Mouse (Mus musculus): ENCODE measurements around the gene Dusp8. TPM values are rescaled to one million over a fixed set of nuclear protein-coding genes. Genes with fewer than 3 reads are reported as not detected.
A peak's percentile ranks its signal among the peaks of the same experiment; 100 is the strongest.
"Not testable (repeated sequence)": the region's sequence is repeated elsewhere in the genome, so short reads cannot be mapped to it uniquely, and the experiment has no call there.

Gene Dusp8
- total RNA-seq (2021): 100 to 1,000 TPM; 150 to 154 TPM
- long read RNA-seq, experiment 1, full-length matches to known transcripts: 47 of 115 reads
- long read RNA-seq, experiment 1, partial matches to known transcripts: 4 of 115 reads
- long read RNA-seq, experiment 1, other reads (novel, unspliced or antisense): 64 of 115 reads
- long read RNA-seq, experiment 2, full-length matches to known transcripts: 18 of 54 reads
- long read RNA-seq, experiment 2, partial matches to known transcripts: 5 of 54 reads
- long read RNA-seq, experiment 2, other reads (novel, unspliced or antisense): 31 of 54 reads

DNA sequence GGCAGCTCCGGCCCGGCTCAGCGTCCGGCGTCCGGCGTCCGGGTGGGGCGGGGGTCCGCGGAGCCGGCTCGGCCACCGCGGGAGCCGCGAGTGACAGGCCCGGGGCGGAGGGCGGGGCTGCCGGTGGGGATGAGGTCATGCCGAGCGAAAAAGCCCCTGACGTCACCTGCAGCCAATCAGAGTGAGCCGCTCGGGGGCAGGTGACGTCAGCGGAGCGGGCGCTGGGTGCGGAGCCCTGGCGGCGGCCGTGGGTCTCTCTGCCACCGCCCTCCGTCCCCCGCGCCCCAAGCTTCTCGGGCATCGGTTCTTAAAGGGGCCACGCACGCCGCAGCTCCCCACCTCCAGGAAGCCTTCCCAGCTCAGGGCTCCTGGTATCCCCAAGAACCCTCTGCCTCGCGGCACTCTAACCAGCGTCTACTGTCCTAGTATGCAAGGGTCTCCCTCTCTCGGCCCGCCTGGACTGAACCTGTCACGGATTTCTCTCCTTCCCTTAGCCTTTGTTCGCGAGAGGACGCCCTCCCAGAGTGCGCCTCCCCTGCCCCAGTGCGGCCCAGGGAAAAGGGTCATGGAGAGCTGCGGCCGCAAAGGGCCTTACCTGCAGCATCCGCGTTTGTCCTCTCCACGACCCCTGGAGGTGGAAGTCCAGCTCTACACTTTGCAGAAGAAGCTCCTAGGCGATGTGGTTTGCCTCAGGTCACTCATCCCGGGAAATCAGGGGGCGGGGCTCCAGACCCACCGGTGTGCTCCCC lies at the start of gene Dusp8:
Dusp8 (minus strand) TSS at position 661 of the 749 bp plus-strand sequence.
- DNase-seq (ENCODE audit: low spot score in 2 of 2): peak; percentile 97

DNA sequence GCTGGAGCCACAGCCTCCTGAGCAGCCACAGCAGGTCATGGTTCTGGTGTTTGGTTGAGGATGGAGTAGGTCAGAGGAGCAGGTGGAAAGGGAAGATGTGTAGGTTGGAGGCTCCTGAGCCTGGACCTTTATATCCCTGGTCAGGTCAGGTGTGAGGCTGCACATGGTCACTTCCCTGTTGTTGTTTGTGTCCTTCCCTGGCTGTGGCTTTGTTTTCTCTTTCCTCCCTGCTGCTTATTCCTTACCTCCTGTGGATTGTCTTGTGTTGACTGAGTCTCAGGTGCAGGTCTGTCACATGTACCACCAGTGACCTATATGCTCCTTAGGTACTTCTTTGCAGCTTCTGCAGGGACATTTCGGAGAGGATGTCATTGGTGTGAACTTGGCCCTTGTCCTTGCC lies 48.9 kb upstream of the Dusp8 start, which contains the start of gene Gm45337:
Gm45337 (minus strand) TSS at position 101 of the 400 bp plus-strand sequence.
- DNase-seq (ENCODE audit: low spot score in 2 of 2): no peak

DNA sequence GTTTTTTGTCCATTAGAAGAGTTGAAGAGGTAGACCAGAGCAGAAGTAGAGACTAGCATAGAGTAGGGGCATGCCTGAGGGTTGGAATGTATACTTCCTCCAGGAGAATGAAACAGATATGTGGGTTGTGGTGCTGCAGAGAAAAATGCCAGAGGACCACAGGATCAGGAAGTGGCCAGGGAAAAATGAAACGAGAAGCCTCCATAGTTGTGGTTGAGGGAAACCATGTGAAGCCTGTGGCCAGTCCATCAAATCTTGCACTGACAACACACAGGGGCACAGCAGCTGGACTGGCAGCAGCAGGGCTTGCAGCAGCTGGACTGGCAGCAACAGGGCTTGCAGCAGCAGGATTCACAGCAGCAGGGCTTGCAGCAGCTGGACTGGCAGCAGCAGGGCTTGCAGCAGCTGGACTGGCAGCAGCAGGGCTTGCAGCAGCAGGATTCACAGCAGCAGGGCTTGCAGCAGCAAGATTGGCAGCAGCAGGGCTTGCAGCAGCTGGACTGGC lies 47.9 kb upstream of the Dusp8 start:
- not testable (repeated sequence) for DNase-seq (ENCODE audit: low spot score in 2 of 2)

DNA sequence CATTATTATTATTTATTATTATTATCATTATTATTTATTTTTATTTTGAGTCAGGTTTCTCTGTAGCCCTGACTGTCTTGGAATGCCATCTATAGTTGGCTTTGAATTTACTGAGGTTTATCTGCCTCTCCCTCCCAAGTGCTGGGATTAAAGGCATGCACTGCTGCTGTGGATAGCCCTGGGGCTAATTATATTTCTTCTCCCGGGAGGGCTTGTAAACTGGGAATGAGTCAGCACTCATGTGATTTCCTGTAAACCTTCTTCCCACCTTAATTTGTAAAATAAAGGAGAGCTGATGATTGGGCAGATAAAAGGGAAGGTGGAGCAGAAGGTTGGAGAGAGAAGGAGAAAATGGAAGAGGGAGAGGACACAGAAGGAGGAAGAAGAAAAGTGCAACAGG lies 45.1 kb upstream of the Dusp8 start:
- DNase-seq (ENCODE audit: low spot score in 2 of 2): no peak

DNA sequence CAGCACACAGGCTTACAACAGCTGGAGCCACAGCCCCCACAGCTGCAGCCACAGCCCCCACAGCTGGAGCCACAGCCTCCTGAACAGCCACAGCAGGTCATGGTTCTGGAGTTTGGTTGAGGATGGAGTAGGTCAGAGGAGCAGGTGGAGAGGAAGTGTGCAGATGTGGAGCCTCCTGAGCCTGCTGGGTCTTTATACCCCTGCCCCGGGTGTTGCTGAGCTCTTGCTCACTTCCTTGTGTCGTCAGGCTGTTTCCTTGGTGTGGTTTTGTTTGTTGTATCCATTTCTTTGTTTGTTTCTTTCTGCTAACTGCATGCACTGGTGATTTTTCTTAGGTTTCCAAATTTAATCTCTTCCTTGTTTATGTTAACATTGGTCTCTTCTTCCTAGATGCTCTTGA lies 40.3 kb upstream of the Dusp8 start, which contains the start of gene Gm39115:
Gm39115 (minus strand) TSS at position 101 of the 400 bp plus-strand sequence.
- DNase-seq (ENCODE audit: low spot score in 2 of 2): not testable (repeated sequence)

DNA sequence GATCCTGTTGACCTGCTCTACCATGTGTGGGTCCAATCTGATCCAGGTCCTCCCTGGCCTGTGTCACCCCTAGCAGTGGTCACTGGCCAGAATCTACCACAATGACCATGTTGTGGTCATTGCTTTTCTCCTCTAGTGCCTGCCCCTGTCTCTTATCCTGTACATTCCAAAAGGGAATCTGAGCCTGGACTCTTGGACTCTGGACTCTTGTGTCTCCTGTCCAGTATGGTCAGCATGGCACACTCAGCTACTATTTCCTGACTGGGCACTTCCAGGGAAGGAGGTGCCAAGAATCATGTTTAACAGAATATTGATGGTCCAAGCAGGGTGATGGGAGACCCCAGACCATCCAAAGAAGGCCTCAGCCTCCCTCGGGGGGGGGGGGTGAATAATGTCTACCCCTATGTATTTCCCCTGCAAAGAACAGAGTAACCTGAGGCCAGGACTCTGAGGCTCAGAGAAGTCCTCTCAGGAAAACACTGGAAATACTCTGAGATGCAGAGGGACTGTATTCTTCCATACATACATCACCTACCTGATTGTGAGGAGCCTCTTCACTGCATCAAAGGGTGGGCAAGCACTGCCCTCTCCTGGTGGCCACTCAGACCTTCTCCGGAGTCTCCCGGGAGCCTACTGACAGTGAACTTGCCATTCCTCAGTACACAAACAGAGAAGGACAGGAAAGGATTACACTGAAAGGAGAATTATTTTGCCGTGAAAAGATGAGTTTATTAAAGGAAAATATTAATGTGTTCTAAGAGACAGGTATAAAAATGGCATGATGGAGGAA lies 38.8 kb upstream of the Dusp8 start:
- peak; percentile 9 to 23 for DNase-seq (ENCODE audit: low spot score in 2 of 2)

DNA sequence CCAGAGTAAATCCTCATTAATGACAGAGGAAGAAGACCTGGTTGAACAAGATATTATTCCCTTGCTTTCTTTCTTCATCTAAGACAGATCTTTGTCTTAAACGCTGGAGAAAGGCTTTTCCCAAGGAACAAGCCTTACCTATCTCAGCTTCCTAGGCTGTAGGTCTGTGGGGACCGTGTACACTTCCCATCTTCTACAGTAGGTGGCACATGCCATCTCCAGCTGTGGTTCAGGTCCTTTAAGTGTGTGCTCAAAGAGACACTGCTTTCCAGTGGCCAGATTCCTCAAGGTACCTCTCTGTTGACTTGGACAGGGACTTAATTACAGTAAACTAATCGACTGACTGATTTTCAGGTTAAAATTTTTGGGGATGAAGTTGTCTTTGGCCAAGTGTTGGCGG lies 33.2 kb upstream of the Dusp8 start:
- no peak for DNase-seq (ENCODE audit: low spot score in 2 of 2)

DNA sequence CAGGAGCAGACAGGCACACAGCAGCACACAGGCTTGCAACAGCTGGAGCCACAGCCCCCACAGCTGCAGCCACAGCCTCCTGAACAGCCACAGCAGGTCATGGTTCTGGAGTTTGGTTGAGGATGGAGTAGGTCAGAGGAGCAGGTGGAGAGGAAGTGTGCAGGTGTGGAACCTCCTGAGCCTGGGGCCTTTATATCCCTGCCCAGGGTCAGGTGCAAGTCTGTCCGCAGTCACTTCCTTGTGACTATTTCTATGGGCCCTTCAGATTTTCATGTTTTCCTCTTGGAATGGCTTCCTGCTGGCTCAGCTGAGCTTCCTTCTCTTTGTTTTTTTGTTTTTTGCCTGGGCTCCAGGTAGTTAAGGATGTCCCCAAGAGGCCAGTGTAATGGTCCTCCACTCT lies 25.0 kb upstream of the Dusp8 start, which contains the start of gene Gm45618:
Gm45618 (minus strand) TSS at position 101 of the 400 bp plus-strand sequence.
- DNase-seq (ENCODE audit: low spot score in 2 of 2): not testable (repeated sequence)

DNA sequence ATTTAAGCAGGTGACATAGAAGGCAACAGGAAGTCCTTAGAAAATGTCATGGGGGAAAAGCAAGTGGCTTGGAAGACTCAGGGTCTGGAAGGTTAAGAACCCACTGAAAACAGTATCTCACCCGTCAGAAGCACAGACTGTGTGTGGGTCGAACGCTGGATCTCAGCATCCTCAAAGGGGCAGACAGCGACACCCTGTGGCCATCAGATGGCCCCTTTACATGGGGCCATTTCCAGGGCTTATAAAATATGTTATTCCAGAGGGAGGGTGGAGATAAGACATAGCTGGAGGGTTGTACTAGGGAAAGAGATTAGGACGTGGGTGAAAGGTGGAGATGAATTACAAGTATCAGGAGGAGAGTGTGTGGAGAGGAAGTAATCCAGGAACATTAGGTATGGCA lies 24.0 kb upstream of the Dusp8 start:
- DNase-seq (ENCODE audit: low spot score in 2 of 2): peak; percentile 13 to 27

DNA sequence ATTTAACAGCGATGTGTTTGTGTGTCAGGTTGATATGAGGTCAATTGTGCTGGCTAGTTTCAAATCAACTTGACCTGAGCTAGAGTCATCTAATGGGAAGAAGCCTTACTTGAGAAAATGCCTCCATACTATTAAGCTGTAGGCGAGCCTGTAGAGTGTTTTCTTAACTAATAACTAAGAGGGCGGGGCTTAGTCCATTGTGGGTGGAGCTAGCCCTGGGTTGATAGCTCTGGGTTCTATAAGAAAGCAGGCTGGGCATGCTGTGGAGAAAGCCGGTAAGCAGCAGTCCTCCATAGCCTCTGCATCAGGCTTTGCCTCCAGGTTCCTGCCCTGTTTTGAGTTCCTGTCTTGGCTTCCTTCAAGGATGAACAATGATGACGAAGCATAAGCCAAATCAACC lies 9.1 kb upstream of the Dusp8 start:
- no peak for DNase-seq (ENCODE audit: low spot score in 2 of 2)

DNA sequence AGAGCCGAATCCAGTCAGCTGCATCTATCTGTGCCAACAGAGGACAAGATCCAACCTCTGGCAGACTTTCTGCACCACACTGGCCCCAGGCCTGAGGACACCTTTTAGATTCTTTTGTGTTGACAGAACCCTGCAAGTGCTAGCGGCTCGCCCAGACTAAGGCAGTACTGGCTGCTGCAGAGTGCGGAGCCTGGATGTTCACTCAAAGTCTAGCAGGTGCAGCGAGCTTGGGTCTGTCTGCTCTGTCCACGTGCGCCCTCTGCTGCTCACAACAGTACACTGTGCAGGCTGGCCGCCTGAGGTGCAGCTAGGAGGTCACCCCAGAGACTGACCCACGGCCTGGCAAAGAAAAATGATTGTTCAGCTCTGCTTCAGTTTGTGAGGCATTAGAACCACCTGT lies 2.1 kb upstream of the Dusp8 start:
- DNase-seq (ENCODE audit: low spot score in 2 of 2): peak; percentile 82

DNA sequence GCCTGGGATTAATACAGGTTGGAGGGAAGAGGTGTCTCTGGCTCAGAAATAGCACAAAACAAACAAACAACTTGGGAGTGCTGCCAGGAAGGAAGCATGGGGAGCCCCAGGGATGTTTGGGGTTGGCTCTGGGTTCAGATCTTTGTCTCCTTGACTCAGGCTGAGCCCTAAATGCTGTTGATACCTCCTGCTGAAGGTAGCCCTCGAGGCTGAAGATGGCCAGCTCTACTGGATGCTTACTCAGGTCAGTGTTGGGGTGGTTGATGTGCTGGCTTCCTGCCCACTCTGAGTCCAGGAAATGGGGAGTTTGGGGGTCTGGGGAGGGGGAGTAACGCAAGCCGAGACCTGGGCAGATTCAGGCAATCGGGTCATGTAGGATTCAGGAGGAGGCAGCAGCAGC lies 1.1 kb upstream of the Dusp8 start:
- DNase-seq (ENCODE audit: low spot score in 2 of 2): no peak

DNA sequence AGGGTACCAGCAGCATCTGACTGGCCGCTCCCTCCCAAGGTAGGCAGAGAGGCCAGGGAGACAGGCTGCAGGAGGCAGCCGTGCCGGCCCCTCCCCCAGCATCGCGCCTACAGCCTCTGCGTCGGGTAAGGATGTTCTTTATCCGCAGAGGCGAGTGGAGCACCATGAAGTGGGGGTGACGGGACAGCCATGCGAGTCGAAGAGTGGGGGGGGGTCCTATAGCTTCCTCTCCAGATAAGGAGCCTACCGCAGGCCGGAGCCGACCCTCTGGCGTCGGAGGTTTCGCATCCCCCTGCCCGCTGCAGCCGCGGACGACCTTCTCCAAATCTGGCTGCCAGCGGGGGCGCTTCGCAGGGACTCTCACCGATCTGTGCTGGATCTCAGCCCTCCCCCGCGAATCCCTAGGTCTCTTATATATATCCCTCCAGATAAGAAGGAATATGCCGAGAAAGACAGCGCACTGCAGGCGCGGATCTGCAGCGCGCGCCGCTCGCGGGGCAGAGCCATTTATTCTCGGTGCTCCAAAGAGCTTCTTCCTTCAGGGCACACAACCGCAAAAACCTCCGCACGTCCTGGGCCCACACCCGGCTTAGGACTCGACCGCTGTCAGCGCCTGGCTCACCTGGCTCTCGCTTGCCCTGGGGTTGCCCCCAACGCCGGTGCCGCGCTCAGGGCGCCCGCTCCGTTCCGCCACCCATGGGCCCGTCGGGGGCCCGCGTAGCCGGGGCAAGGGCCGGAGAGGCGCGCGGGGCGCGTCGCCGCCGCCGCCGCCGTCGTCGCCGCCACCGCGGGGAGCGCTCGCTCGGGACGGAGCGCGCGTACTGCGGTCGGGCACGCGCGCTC lies 1.1 kb downstream of the Dusp8 start:
- peak; percentile 73 to 84 for DNase-seq (ENCODE audit: low spot score in 2 of 2)

DNA sequence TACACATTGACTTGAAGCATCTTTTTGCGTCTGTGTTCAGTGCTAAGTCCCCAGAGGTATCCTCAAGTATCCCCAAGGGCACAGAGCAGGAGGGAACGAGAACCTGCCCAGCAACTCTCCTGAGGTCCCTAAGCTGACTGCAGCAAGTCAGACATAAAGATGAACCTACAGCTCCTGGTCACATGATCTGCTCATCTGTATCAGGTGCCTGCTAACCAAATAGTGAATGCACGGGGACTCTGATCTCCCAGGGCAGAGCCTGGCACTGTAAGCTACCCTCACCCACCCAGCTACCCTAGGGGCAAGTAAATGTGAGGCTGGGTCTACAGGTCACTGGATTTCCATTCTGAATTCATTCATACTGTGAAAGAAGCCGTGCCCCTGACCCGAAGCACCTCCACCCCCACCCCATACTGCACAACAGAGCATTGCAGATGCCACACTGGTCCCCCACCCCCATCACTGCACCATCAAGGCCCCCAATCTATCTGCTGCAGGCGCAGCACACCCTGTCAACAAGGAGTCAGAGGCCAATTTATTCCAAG lies 1.9 kb downstream of the Dusp8 start:
- DNase-seq (ENCODE audit: low spot score in 2 of 2): no peak

DNA sequence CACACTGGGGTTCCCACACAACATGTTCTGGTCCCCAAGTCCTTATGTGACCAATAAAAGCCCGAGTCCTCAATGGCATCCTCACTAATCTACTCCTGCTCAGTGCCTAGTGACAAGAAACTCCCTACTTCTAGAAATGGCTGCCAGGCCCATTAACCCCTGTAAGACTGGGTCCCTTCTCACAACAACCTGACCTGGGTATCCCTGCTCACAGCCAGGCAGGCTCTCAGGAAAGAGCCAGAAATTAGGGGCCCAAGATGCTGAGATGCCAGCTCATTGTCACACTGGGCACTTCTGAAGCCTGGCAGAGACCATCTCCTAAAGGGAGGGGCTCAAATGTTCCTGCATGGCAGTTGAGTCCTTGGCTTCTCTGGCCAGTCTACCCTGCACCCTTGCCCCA lies 2.7 kb downstream of the Dusp8 start:
- DNase-seq (ENCODE audit: low spot score in 2 of 2): no peak

DNA sequence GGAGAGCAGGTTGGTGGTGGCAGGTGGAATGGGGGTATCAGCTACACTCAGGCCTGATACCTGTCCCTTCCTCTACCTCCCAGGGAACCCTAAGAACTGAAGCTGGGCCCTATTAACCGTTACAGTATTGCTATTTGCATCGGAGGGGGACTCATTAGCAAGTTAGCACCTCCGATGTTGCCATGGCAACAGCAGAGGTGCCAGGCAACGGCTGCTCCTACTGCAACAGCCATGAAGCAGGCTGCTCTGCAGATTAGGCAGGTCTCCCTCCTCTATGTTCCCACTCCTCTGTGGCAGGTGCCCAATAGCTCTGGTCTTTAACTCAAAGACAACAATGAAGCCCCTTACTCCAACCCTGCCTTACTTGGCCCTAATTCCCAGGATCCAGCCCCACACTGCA lies 3.8 kb downstream of the Dusp8 start:
- DNase-seq (ENCODE audit: low spot score in 2 of 2): no peak

DNA sequence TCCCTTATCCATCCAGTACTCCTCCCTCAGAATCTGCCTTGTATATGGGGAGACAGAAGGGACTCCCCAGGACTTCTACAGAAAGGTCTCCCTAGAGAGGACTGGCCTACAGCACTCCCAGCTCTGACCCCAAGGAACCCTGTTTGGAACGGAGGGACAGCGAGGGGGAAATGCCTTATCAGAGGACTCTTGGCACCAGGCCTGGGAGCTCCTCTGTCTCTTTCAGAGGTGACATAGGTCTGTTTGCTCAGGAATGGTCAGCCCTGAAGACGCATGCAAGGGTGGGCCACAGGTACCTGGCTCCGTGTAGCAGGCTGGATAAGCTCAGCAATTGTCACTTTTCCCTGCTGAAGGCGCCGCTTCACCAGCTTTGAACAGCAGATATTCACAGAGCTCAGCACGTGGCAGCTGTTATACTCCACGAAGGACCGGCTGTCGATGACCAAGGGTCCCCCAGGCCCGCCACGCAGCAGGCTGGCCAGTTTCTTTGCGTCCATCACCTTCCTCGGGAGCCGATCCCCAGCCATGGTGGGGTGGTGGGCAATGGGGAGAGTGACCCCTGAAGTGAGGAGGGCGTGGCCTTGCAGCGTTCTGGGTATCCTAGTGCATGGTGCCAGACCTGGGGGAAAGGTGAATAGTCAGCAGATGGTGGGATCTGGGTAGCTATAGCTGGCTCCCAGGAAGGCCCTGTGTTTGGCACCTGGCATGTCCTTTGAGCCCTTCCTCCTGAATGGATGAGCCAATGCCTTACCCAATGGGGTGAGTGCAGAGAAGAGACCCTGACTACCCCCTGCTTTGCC lies 5.8 kb downstream of the Dusp8 start:
- DNase-seq (ENCODE audit: low spot score in 2 of 2): no peak

DNA sequence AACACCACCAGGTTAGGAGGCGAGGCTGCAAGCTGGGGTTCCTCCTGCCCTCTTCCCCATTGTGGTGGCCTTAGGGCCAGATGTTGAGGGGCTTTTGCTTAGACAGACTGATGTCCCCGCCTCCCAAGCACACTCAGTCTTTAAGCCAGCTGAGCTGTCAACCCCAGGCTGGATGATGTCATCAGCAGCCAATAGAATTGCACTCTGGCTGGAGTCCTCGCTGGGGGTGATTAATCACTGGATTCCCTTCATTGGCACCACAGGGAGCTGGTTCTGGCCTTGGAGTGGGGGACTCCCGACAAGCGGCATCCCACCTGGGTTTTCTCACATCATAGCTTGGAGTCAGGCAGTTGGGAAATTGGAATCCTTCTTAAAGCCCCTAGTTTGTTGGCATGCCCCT lies 6.8 kb downstream of the Dusp8 start:
- peak in 1 of 2 experiments; percentile 58 for DNase-seq (ENCODE audit: low spot score in 2 of 2)

DNA sequence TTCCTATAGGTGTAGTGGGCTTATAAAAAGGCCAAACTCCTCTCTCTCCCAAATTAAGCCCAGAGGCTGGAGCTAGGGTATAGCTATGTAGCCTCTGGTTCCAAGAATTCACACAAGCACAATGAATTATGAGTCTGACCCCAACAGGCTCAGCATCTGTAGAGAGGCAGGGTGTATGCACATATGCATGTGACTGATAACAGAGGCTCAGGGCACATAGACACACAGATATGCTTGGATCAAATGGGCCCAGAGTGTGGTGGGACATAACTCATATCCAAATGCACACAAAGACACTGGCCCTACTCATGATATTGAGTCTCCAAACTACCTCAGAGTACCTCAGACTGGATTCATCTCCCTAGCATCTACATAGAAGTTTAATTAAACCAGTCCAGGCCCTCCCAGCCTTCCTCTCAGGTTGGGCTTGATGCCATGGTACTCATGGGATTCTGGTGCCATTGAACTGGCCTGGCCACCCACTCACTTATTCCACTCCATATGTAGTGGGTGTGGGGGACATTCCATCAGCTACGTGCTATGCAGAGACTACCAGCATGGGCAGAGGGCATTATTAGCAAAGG lies 8.5 kb downstream of the Dusp8 start:
- DNase-seq (ENCODE audit: low spot score in 2 of 2): no peak
